Mouse (Mus musculus) testis, postnatal 14 days (tissue): ENCODE measurements around the gene Comt.

Experiments
- DNase-seq: peaks from one replicate; pipeline ENCODE4 v3.0.0; 2021; ENCODE audit warnings: low spot score

Gene Comt

GRCm38 (mm10) chr16:18411026-18411649, 15.5 kb downstream of the Comt start:
- DNase-seq: no peak

- DNase-seq: no peak
These were observed 16.2 kb downstream of the Comt start for GRCm38 (mm10) chr16:18410418-18410817.

GRCm38 (mm10) chr16:18409776-18410175, 16.9 kb downstream of the Comt start:
- DNase-seq: no peak

- no peak for DNase-seq
These were observed 18.7 kb downstream of the Comt start for GRCm38 (mm10) chr16:18407912-18408311.

- DNase-seq: no peak
These were observed 20.4 kb downstream of the Comt start for GRCm38 (mm10) chr16:18406293-18406692.

- no peak for DNase-seq
These were observed 20.8 kb downstream of the Comt start for GRCm38 (mm10) chr16:18405876-18406275.

GRCm38 (mm10) chr16:18405091-18405854, 21.4 kb downstream of the Comt start:
- DNase-seq: no peak

GRCm38 (mm10) chr16:18403285-18403684, 23.4 kb downstream of the Comt start:
- DNase-seq: no peak

GRCm38 (mm10) chr16:18400472-18401216, 26.0 kb downstream of the Comt start:
- DNase-seq: no peak

GRCm38 (mm10) chr16:18400028-18400427, 26.6 kb downstream of the Comt start:
- DNase-seq: no peak

- DNase-seq: no peak
These were observed 29.6 kb downstream of the Comt start for GRCm38 (mm10) chr16:18396791-18397621.

GRCm38 (mm10) chr16:18396201-18396600, 30.5 kb downstream of the Comt start:
- no peak for DNase-seq

GRCm38 (mm10) chr16:18395620-18396036, 31.0 kb downstream of the Comt start:
- DNase-seq: no peak

- DNase-seq: no peak
These were observed 31.7 kb downstream of the Comt start for GRCm38 (mm10) chr16:18394777-18395619.

GRCm38 (mm10) chr16:18394056-18394455, 32.6 kb downstream of the Comt start:
- no peak for DNase-seq

- no peak for DNase-seq
These were observed 33.1 kb downstream of the Comt start for GRCm38 (mm10) chr16:18393595-18393994.

GRCm38 (mm10) chr16:18392469-18393426, 33.9 kb downstream of the Comt start:
- DNase-seq: peak; percentile 85

GRCm38 (mm10) chr16:18391728-18392127, 34.9 kb downstream of the Comt start:
- DNase-seq: no peak

GRCm38 (mm10) chr16:18391127-18391526, 35.5 kb downstream of the Comt start:
- DNase-seq: no peak

- no peak for DNase-seq
These were observed 36.3 kb downstream of the Comt start for GRCm38 (mm10) chr16:18390399-18390798.
